Mouse (Mus musculus): ENCODE results near the gene Gla.

GRCm38 (mm10) chrX:134585103-134586002 lies 15.6 kb downstream of the Gla start, which contains the start of gene Rpl36a:
- TF ChIP-seq TAL1 (IDR thresholded peaks at IDR 0.05; ENCODE audit: low read length) (no peak), GATA1 (IDR thresholded peaks at IDR 0.05; ENCODE audit: low read length) (no peak)

Measured in erythroblast, embryonic 14.5 days (primary cell).